Mouse (Mus musculus) limb, embryonic 13.5 days (tissue): ENCODE measurements around the gene Slc16a1. TPM values are rescaled to one million over a fixed set of nuclear protein-coding genes. Genes with fewer than 3 reads are reported as not detected.

Experiments
- ATAC-seq: fragments of 200-750 bp; cut with Nextera tagmentation; 2 replicates; pipeline ENCODE4 v1.8.0; 2017; ENCODE audit warnings: low read depth, moderate number of reproducible peaks, moderate TSS enrichment; ENCODE audit not compliant: low FRiP score
- H3K27ac ChIP-seq: fragments of 300-500 bp; sonication (generic); 2 replicates; pipeline ENCODE4 v1.5.1; 2015; ENCODE audit warnings: inconsistent platforms, mild to moderate bottlenecking, moderate library complexity
- H3K27me3 ChIP-seq: fragments of 300-500 bp; sonication (generic); 2 replicates; pipeline ENCODE4 v1.6.1; 2015; ENCODE audit warnings: mild to moderate bottlenecking, inconsistent platforms
- H3K36me3 ChIP-seq: fragments of 300-500 bp; sonication (generic); 2 replicates; pipeline ENCODE4 v1.6.1; 2015; ENCODE audit warnings: inconsistent platforms, mild to moderate bottlenecking, moderate library complexity
- H3K4me1 ChIP-seq: fragments of 300-500 bp; sonication (generic); 2 replicates; pipeline ENCODE4 v1.6.1; 2015; ENCODE audit warnings: inconsistent platforms
- H3K4me2 ChIP-seq: fragments of 300-500 bp; sonication (generic); replicated peaks from 2 replicates; pipeline ENCODE4 v1.6.1; 2015; ENCODE audit warnings: inconsistent platforms, mild to moderate bottlenecking, moderate library complexity
- H3K4me3 ChIP-seq: fragments of 300-500 bp; sonication (generic); 2 replicates; pipeline ENCODE4 v1.5.1; 2015; ENCODE audit warnings: moderate library complexity, mild to moderate bottlenecking, inconsistent platforms
- H3K9ac ChIP-seq: fragments of 300-500 bp; sonication (generic); 2 replicates; pipeline ENCODE4 v1.6.1; 2015; ENCODE audit warnings: mild to moderate bottlenecking, inconsistent platforms
- H3K9me3 ChIP-seq: fragments of 300-500 bp; sonication (generic); 2 replicates; pipeline ENCODE4 v1.6.1; 2016; ENCODE audit warnings: inconsistent platforms
- WGBS: fragments of 180-500 bp; shearing (Covaris S2); methylation state at CpG from one replicate; pipeline ENCODE4 v1.1.7; 2015; 5-methylcytosine and 5-hydroxymethylcytosine counted together
- polyA plus RNA-seq: library from polyadenylated mRNA; unstranded; fragments of >200 nt; fragmentation: Nextera tagmentation; extraction: Ambion mirVana; gene quantifications from 2 replicates; pipeline ENCODE4 v1.2.1, GENCODE M21; 2015

Gene Slc16a1
- polyA plus RNA-seq, 1 experiment from 2014 or later = 38.4 TPM

GRCm38 (mm10) chr3:104641313-104641712, 2.8 kb downstream of the Slc16a1 start:
- peaks cover 12% of the 10 kb centered on the region; the same call in 1 of the 2 replicates for H3K4me1 ChIP-seq
- no peak overlapping the region for H3K27ac ChIP-seq
- no peaks in the 10 kb centered on the region for H3K27me3 ChIP-seq
- no peak for ATAC-seq
- no peaks in the 10 kb centered on the region for H3K9me3 ChIP-seq
- H3K4me2 ChIP-seq = no peak overlapping the region
- H3K4me3 ChIP-seq = no peak overlapping the region
- H3K9ac ChIP-seq = no peak overlapping the region
- H3K36me3 ChIP-seq = no peaks in the 10 kb centered on the region
- WGBS = 62% methylated on average over 1 of the region's 1 CpGs

GRCm38 (mm10) chr3:104643113-104643512, 4.6 kb downstream of the Slc16a1 start:
- Histone ChIP-seq H3K27ac (no peak overlapping the region), H3K4me1 (peaks cover 12% of the 10 kb centered on the region; the same call in 1 of the 2 replicates), H3K27me3 (no peaks in the 10 kb centered on the region), H3K4me2 (no peak overlapping the region), H3K36me3 (no peaks in the 10 kb centered on the region), H3K9ac (no peak overlapping the region), H3K4me3 (no peak overlapping the region), H3K9me3 (no peaks in the 10 kb centered on the region)
- no peak for ATAC-seq
- 69% methylated on average over 4 of the region's 4 CpGs for WGBS

GRCm38 (mm10) chr3:104643810-104644270, 5.4 kb downstream of the Slc16a1 start:
- H3K4me2 ChIP-seq = no peak overlapping the region
- H3K4me1 ChIP-seq = peaks cover 12% of the 10 kb centered on the region; the same call in 1 of the 2 replicates
- H3K4me3 ChIP-seq = no peak overlapping the region
- H3K9me3 ChIP-seq = no peaks in the 10 kb centered on the region
- H3K27me3 ChIP-seq = no peaks in the 10 kb centered on the region
- ATAC-seq = no peak
- H3K36me3 ChIP-seq = no peaks in the 10 kb centered on the region
- no peak overlapping the region for H3K27ac ChIP-seq
- H3K9ac ChIP-seq = no peak overlapping the region
- 12% methylated on average over 2 of the region's 2 CpGs for WGBS

GRCm38 (mm10) chr3:104644371-104644770, 5.9 kb downstream of the Slc16a1 start:
- peaks cover 12% of the 10 kb centered on the region; the same call in 1 of the 2 replicates for H3K4me1 ChIP-seq
- no peaks in the 10 kb centered on the region for H3K27me3 ChIP-seq
- no peak overlapping the region for H3K27ac ChIP-seq
- ATAC-seq = no peak
- H3K36me3 ChIP-seq = no peaks in the 10 kb centered on the region
- no peak overlapping the region for H3K9ac ChIP-seq
- WGBS = 92% methylated on average over 1 of the region's 1 CpGs
- no peak overlapping the region for H3K4me2 ChIP-seq
- no peaks in the 10 kb centered on the region for H3K9me3 ChIP-seq
- H3K4me3 ChIP-seq = no peak overlapping the region

- Histone ChIP-seq H3K27ac (no peak overlapping the region), H3K36me3 (peaks cover 62% of the 10 kb centered on the region), H3K4me1 (0 out of 2 replicates have a peak, but pooled peaks cover 3% of the 10 kb centered on the region), H3K9ac (no peak overlapping the region), H3K9me3 (no peaks in the 10 kb centered on the region), H3K4me3 (no peak overlapping the region), H3K27me3 (no peaks in the 10 kb centered on the region), H3K4me2 (no peak overlapping the region)
- ATAC-seq = no peak
- 91% methylated on average over 4 of the region's 4 CpGs for WGBS
Observed at GRCm38 (mm10) chr3:104654219-104654618, 15.8 kb downstream of the Slc16a1 start.

- WGBS = 92% methylated on average over 4 of the region's 4 CpGs
- Histone ChIP-seq H3K4me2 (no peak overlapping the region), H3K4me3 (no peak overlapping the region), H3K9me3 (no peaks in the 10 kb centered on the region), H3K36me3 (peaks cover 62% of the 10 kb centered on the region), H3K27ac (no peak overlapping the region), H3K27me3 (no peaks in the 10 kb centered on the region), H3K9ac (no peak overlapping the region), H3K4me1 (0 out of 2 replicates have a peak, but pooled peaks cover 3% of the 10 kb centered on the region)
- ATAC-seq = no peak
Observed at GRCm38 (mm10) chr3:104654921-104655320, 16.5 kb downstream of the Slc16a1 start.

- Histone ChIP-seq H3K27ac (no peak overlapping the region), H3K27me3 (no peaks in the 10 kb centered on the region)
- ATAC-seq = no peak
Observed at GRCm38 (mm10) chr3:104658706-104659105, 20.2 kb downstream of the Slc16a1 start.

GRCm38 (mm10) chr3:104659758-104660157, 21.3 kb downstream of the Slc16a1 start:
- no peak overlapping the region for H3K4me2 ChIP-seq
- WGBS = 89% methylated on average over 4 of the region's 4 CpGs
- H3K9ac ChIP-seq = no peak overlapping the region
- H3K4me3 ChIP-seq = no peak overlapping the region
- peaks cover 32% of the 10 kb centered on the region for H3K36me3 ChIP-seq
- ATAC-seq = no peak
- no peaks in the 10 kb centered on the region for H3K27me3 ChIP-seq
- no peaks in the 10 kb centered on the region for H3K9me3 ChIP-seq
- peaks cover 26% of the 10 kb centered on the region for H3K4me1 ChIP-seq
- no peak overlapping the region for H3K27ac ChIP-seq

More at GRCm38 (mm10) chr3:104658706-104659105, 20.2 kb downstream of the Slc16a1 start:
- H3K4me2 ChIP-seq = no peak overlapping the region
- H3K9ac ChIP-seq = no peak overlapping the region
- no peak overlapping the region for H3K4me3 ChIP-seq
- peaks cover 22% of the 10 kb centered on the region for H3K4me1 ChIP-seq
- 80% methylated on average over 2 of the region's 2 CpGs for WGBS
- no peaks in the 10 kb centered on the region for H3K9me3 ChIP-seq
- peaks cover 42% of the 10 kb centered on the region for H3K36me3 ChIP-seq

- ATAC-seq = no peak
- no peak overlapping the region for H3K9ac ChIP-seq
- no peak overlapping the region; the same call in 1 of the 2 replicates for H3K27ac ChIP-seq
- H3K36me3 ChIP-seq = peaks cover 25% of the 10 kb centered on the region
- no peak overlapping the region for H3K4me2 ChIP-seq
- no peak overlapping the region for H3K4me3 ChIP-seq
- WGBS = 75% methylated on average over 3 of the region's 3 CpGs
- no peaks in the 10 kb centered on the region for H3K9me3 ChIP-seq
- H3K4me1 ChIP-seq = peaks cover 26% of the 10 kb centered on the region
- H3K27me3 ChIP-seq = no peaks in the 10 kb centered on the region
Observed at GRCm38 (mm10) chr3:104660522-104660921, 22.1 kb downstream of the Slc16a1 start.

- no peak overlapping the region for H3K4me3 ChIP-seq
- peaks cover 26% of the 10 kb centered on the region for H3K4me1 ChIP-seq
- H3K4me2 ChIP-seq = no peak overlapping the region
- H3K27me3 ChIP-seq = no peaks in the 10 kb centered on the region
- WGBS = 24% methylated on average over 4 of the region's 4 CpGs
- ATAC-seq = no peak
- H3K9ac ChIP-seq = no peak overlapping the region
- peaks cover 16% of the 10 kb centered on the region for H3K36me3 ChIP-seq
- H3K27ac ChIP-seq = peak overlapping the region; percentile 55; the same call in 1 of the 2 replicates
- no peaks in the 10 kb centered on the region for H3K9me3 ChIP-seq
Observed at GRCm38 (mm10) chr3:104662007-104662406, 23.5 kb downstream of the Slc16a1 start.

GRCm38 (mm10) chr3:104662926-104663325, 24.5 kb downstream of the Slc16a1 start:
- H3K4me3 ChIP-seq = no peak overlapping the region
- no peak overlapping the region for H3K4me2 ChIP-seq
- H3K27me3 ChIP-seq = no peaks in the 10 kb centered on the region
- peaks cover 9% of the 10 kb centered on the region for H3K36me3 ChIP-seq
- H3K4me1 ChIP-seq = peaks cover 28% of the 10 kb centered on the region
- ATAC-seq = no peak
- no peaks in the 10 kb centered on the region for H3K9me3 ChIP-seq
- WGBS = 79% methylated on average over 11 of the region's 11 CpGs
- no peak overlapping the region for H3K27ac ChIP-seq
- no peak overlapping the region for H3K9ac ChIP-seq

- Histone ChIP-seq H3K4me3 (no peak overlapping the region), H3K9ac (no peak overlapping the region), H3K4me2 (no peak overlapping the region), H3K27ac (no peak overlapping the region), H3K36me3 (no peaks in the 10 kb centered on the region), H3K4me1 (peaks cover 35% of the 10 kb centered on the region), H3K27me3 (no peaks in the 10 kb centered on the region), H3K9me3 (no peaks in the 10 kb centered on the region)
- 50% methylated on average over 4 of the region's 4 CpGs for WGBS
- no peak for ATAC-seq
Observed at GRCm38 (mm10) chr3:104666950-104667349, 28.5 kb downstream of the Slc16a1 start.

- Histone ChIP-seq H3K9me3 (no peaks in the 10 kb centered on the region), H3K9ac (no peak overlapping the region), H3K4me2 (no peak overlapping the region), H3K27me3 (no peaks in the 10 kb centered on the region), H3K36me3 (no peaks in the 10 kb centered on the region), H3K4me3 (no peak overlapping the region), H3K4me1 (peaks cover 30% of the 10 kb centered on the region), H3K27ac (no peak overlapping the region; the same call in 1 of the 2 replicates)
- 58% methylated on average over 10 of the region's 10 CpGs for WGBS
- no peak for ATAC-seq
Observed at GRCm38 (mm10) chr3:104667451-104667850, 29.0 kb downstream of the Slc16a1 start.
